Mouse (Mus musculus): ENCODE measurements around the gene Slc39a9. TPM values are rescaled to one million over a fixed set of nuclear protein-coding genes. Genes with fewer than 3 reads are reported as not detected.

Slc39a9 gene
- polyA plus RNA-seq, 1 experiment from 2014 or later, result 15.7 TPM

DNA sequence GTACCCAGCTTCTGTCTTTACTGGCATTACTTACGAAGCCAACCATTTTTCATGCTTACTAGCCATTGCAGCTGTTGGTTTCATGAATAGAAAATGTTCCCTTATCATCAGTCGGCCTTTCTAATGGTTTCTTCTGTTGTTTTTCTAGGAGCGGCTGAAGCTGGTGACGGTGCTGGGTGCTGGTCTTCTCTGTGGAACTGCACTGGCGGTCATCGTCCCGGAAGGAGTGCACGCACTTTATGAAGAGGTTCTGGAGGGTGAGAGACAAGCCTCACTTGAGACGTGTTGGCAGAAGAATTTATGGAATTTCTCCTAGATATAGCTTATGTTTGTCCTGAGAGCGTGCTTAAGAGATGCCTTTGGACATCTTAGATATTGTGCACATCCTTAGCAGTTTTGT is 18.6 kb downstream of the Slc39a9 start:
- Histone ChIP-seq H3K4me2 (no peak overlapping the region), H3K4me3 (no peak overlapping the region), H3K9me3 (replicated peaks) (no peaks in the 10 kb centered on the region), H3K4me1 (peaks cover 25% of the 10 kb centered on the region), H3K36me3 (peaks cover 30% of the 10 kb centered on the region), H3K27me3 (replicated peaks) (no peaks in the 10 kb centered on the region), H3K27ac (no peak overlapping the region), H3K9ac (no peak overlapping the region)
- ATAC-seq, result no peak
- 88% methylated on average over 10 of the region's 10 CpGs for WGBS (ENCODE audit: insufficient replicate concordance)

DNA sequence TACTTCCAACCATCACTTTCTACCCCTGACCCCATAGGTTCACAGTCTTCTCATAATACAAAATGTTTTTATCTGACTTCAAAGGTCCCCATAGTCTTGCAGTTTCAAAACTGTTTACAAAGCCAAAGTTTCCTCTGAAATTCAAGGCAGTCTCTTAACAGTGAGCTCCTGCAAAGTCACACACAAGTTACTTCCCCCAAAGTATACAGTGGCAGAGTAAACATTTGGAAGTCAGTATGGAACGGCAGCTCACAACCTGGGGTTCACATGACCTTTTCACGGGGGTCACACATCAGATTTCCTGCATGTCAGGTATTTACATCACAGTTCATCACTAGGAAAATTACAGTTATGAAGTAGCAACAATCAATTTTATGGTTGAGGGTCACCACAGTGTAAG is 20.3 kb downstream of the Slc39a9 start:
- no peak overlapping the region for H3K9ac ChIP-seq
- peaks cover 16% of the 10 kb centered on the region for H3K4me1 ChIP-seq
- H3K27me3 ChIP-seq (replicated peaks), result no peaks in the 10 kb centered on the region
- H3K9me3 ChIP-seq (replicated peaks), result no peaks in the 10 kb centered on the region
- no peak overlapping the region; the same call in 1 of the 2 replicates for H3K27ac ChIP-seq
- WGBS (ENCODE audit: insufficient replicate concordance), result 75% methylated on average over 2 of the region's 2 CpGs
- H3K36me3 ChIP-seq, result peaks cover 43% of the 10 kb centered on the region
- H3K4me2 ChIP-seq, result no peak overlapping the region
- H3K4me3 ChIP-seq, result no peak overlapping the region
- no peak for ATAC-seq

DNA sequence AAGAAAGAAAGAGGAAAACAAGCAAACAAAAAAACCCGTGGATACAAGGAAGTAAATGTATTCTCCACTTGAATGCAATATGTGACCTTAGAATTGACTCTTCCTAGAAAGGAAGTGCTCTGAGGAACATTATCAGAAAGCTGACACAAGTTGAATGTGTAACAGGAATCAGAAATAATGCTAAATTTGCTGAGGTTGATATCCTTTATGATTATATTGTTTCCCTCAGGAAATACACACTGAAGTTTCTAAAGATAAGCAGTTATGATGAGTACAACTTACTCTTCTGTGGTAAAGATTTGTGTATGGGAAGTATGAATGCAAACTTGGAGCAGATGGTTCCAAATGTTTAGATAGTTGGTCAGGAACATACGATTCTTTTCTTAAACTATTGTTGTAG is 24.7 kb downstream of the Slc39a9 start:
- H3K4me2 ChIP-seq, result no peak overlapping the region
- no peaks in the 10 kb centered on the region for H3K27me3 ChIP-seq (replicated peaks)
- H3K9me3 ChIP-seq (replicated peaks), result no peaks in the 10 kb centered on the region
- ATAC-seq, result no peak
- whole genome bisulfite sequencing (ENCODE audit: insufficient replicate concordance), result 60% methylated on average over 2 of the region's 2 CpGs
- H3K9ac ChIP-seq, result no peak overlapping the region
- no peak overlapping the region for H3K27ac ChIP-seq
- peaks cover 4% of the 10 kb centered on the region; the same call in 1 of the 2 replicates for H3K4me1 ChIP-seq
- H3K4me3 ChIP-seq, result no peak overlapping the region
- peaks cover 44% of the 10 kb centered on the region for H3K36me3 ChIP-seq

DNA sequence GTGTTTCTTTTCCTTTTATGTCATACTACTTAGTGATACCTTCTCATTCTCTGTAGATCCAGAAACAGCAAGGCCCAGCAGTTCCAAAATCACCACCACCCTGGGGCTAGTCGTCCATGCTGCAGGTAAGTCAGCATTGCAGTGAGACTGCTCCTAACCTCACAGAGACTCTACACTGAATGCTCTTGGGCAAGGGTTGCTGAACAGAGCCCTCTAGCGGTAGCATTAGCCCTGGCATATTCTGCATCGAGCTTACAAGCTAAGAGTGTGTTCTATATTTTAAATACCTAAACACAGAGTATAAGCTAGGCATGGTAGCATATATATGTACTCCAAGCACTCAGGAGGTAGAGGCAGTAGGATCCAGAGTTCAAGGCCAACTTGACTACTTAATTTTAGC is 29.5 kb downstream of the Slc39a9 start:
- WGBS (ENCODE audit: insufficient replicate concordance), result 15% methylated on average over 3 of the region's 3 CpGs
- H3K4me3 ChIP-seq, result no peak overlapping the region
- H3K4me1 ChIP-seq, result no peaks in the 10 kb centered on the region
- no peaks in the 10 kb centered on the region for H3K9me3 ChIP-seq (replicated peaks)
- peaks cover 60% of the 10 kb centered on the region for H3K36me3 ChIP-seq
- no peak overlapping the region for H3K27ac ChIP-seq
- no peaks in the 10 kb centered on the region for H3K27me3 ChIP-seq (replicated peaks)
- H3K4me2 ChIP-seq, result no peak overlapping the region
- peak; percentile 70 for ATAC-seq
- H3K9ac ChIP-seq, result no peak overlapping the region

GRCm38 (mm10) chr12:80681340-80681739 is 37.7 kb downstream of the Slc39a9 start:
- no peaks in the 10 kb centered on the region for H3K27me3 ChIP-seq (replicated peaks)
- H3K36me3 ChIP-seq, result peaks cover 30% of the 10 kb centered on the region
- peaks cover 25% of the 10 kb centered on the region for H3K4me1 ChIP-seq
- 57% methylated on average over 1 of the region's 1 CpGs for WGBS (ENCODE audit: insufficient replicate concordance)
- H3K27ac ChIP-seq, result no peak overlapping the region
- no peaks in the 10 kb centered on the region for H3K9me3 ChIP-seq (replicated peaks)
- ATAC-seq, result no peak
- H3K4me2 ChIP-seq, result no peak overlapping the region
- H3K4me3 ChIP-seq, result no peak overlapping the region
- H3K9ac ChIP-seq, result no peak overlapping the region

- 52% methylated on average over 3 of the region's 3 CpGs for WGBS (ENCODE audit: insufficient replicate concordance)
- H3K27me3 ChIP-seq (replicated peaks), result 0 out of 2 replicates have a peak, but pooled peaks cover 5% of the 10 kb centered on the region
- peaks cover 14% of the 10 kb centered on the region for H3K36me3 ChIP-seq
- peaks cover 25% of the 10 kb centered on the region for H3K4me1 ChIP-seq
- H3K4me3 ChIP-seq, result no peak overlapping the region
- ATAC-seq, result peak; percentile 91
- peak overlapping the region; percentile 74 for H3K27ac ChIP-seq
- H3K4me2 ChIP-seq, result peak overlapping the region; percentile 28
- no peaks in the 10 kb centered on the region for H3K9me3 ChIP-seq (replicated peaks)
- H3K9ac ChIP-seq, result no peak overlapping the region
Observed at GRCm38 (mm10) chr12:80683554-80683953, 39.9 kb downstream of the Slc39a9 start.

GRCm38 (mm10) chr12:80684316-80684715 is 40.6 kb downstream of the Slc39a9 start:
- H3K36me3 ChIP-seq, result peaks cover 10% of the 10 kb centered on the region
- no peaks in the 10 kb centered on the region for H3K9me3 ChIP-seq (replicated peaks)
- 0 out of 2 replicates have a peak, but pooled peaks cover 8% of the 10 kb centered on the region for H3K27me3 ChIP-seq (replicated peaks)
- 84% methylated on average over 3 of the region's 3 CpGs for WGBS (ENCODE audit: insufficient replicate concordance)
- H3K4me3 ChIP-seq, result no peak overlapping the region
- H3K27ac ChIP-seq, result peak overlapping the region; percentile 74
- peak overlapping the region; percentile 28; the same call in 1 of the 2 replicates for H3K4me2 ChIP-seq
- no peak overlapping the region for H3K9ac ChIP-seq
- no peak for ATAC-seq
- H3K4me1 ChIP-seq, result peaks cover 25% of the 10 kb centered on the region

GRCm38 (mm10) chr12:80687788-80688211 is 44.1 kb downstream of the Slc39a9 start:
- Histone ChIP-seq H3K27me3 (replicated peaks) (peaks cover 42% of the 10 kb centered on the region), H3K4me2 (no peak overlapping the region), H3K9ac (no peak overlapping the region), H3K9me3 (replicated peaks) (no peaks in the 10 kb centered on the region), H3K36me3 (no peaks in the 10 kb centered on the region), H3K4me1 (peaks cover 35% of the 10 kb centered on the region), H3K27ac (no peak overlapping the region), H3K4me3 (no peak overlapping the region)
- ATAC-seq, result no peak
- WGBS (ENCODE audit: insufficient replicate concordance), result 64% methylated on average over 10 of the region's 10 CpGs

- H3K27me3 ChIP-seq (replicated peaks), result peaks cover 61% of the 10 kb centered on the region
- no peak for ATAC-seq
- WGBS (ENCODE audit: insufficient replicate concordance), result 61% methylated on average over 5 of the region's 5 CpGs
- H3K4me3 ChIP-seq, result no peak overlapping the region
- no peak overlapping the region for H3K9ac ChIP-seq
- no peak overlapping the region for H3K27ac ChIP-seq
- H3K4me1 ChIP-seq, result peaks cover 27% of the 10 kb centered on the region
- H3K9me3 ChIP-seq (replicated peaks), result no peaks in the 10 kb centered on the region
- no peaks in the 10 kb centered on the region for H3K36me3 ChIP-seq
- H3K4me2 ChIP-seq, result no peak overlapping the region
Observed at GRCm38 (mm10) chr12:80689696-80690095, 46.0 kb downstream of the Slc39a9 start.

GRCm38 (mm10) chr12:80691671-80692091 is 48.0 kb downstream of the Slc39a9 start:
- Histone ChIP-seq H3K9ac (no peak overlapping the region), H3K4me3 (no peak overlapping the region), H3K4me2 (0 out of 2 replicates have a peak overlapping the region, but pooled peaks have one; percentile 72), H3K4me1 (peaks cover 24% of the 10 kb centered on the region), H3K27me3 (replicated peaks) (peaks cover 78% of the 10 kb centered on the region), H3K27ac (no peak overlapping the region), H3K9me3 (replicated peaks) (no peaks in the 10 kb centered on the region), H3K36me3 (no peaks in the 10 kb centered on the region)
- 17% methylated on average over 12 of the region's 12 CpGs for WGBS (ENCODE audit: insufficient replicate concordance)
- ATAC-seq, result no peak

DNA sequence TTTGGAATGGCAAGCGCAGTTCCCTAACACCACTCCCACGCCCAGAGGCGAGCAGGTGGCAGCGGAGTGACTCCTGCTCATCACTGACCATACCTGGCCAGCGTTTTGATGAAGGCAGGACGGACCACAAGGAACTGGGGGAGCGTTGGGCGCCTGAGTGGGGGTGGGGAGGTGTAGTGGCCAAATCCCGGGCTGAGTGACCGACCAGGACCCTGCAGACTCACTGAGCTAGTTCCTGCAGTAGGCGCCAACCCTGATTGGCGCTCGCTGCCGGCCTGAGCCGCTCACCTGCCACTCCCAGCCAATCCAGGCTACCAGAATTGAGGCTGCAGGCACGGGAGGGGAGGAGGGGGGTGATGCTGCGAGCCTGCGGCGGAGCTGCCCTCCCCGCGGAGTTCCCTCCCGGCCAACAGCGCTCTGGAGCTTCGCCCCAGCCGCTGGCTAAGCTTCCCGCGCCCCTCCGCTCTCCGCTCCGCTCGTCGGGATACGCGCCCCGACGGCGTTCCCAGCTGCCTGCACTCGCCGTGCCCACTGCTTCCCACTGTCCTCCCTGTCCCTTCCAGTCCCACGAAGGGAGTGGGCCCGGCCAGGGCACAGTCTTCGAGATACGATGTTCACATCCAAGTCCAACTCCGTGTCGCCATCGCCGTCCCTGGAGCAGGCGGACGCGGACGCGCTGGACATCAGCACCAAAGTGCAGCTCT is 48.7 kb downstream of the Slc39a9 start, which contains the start of gene Plekhd1:
Gene Plekhd1, plus strand, starts transcription at position 323 of the 704 bp plus-strand sequence.
- Histone ChIP-seq H3K9ac (0 out of 2 replicates have a peak within 1 kb of the TSS, but pooled peaks have one; percentile 17), H3K4me3 (peak within 1 kb of the TSS; percentile 49), H3K4me2 (peak within 1 kb of the TSS; percentile 72), H3K36me3 (no peaks in the 10 kb centered on the region), H3K4me1 (peaks cover 30% of the 10 kb centered on the region), H3K27me3 (replicated peaks) (peaks cover 85% of the 10 kb centered on the region), H3K27ac (no peak within 1 kb of the TSS), H3K9me3 (replicated peaks) (no peaks in the 10 kb centered on the region)
- peak; percentile 62 for ATAC-seq
- 5% methylated on average over 51 of the region's 52 CpGs for WGBS (ENCODE audit: insufficient replicate concordance)

- no peak overlapping the region for H3K9ac ChIP-seq
- WGBS (ENCODE audit: insufficient replicate concordance), result 36% methylated on average over 2 of the region's 2 CpGs
- no peak overlapping the region for H3K4me3 ChIP-seq
- no peak overlapping the region for H3K4me2 ChIP-seq
- ATAC-seq, result no peak
- peaks cover 41% of the 10 kb centered on the region for H3K4me1 ChIP-seq
- peaks cover 79% of the 10 kb centered on the region for H3K27me3 ChIP-seq (replicated peaks)
- H3K27ac ChIP-seq, result no peak overlapping the region
- H3K36me3 ChIP-seq, result no peaks in the 10 kb centered on the region
- no peaks in the 10 kb centered on the region for H3K9me3 ChIP-seq (replicated peaks)
Observed at GRCm38 (mm10) chr12:80693700-80694099, 50.0 kb downstream of the Slc39a9 start.
